Mouse (Mus musculus) midbrain, embryonic 11.5 days (tissue): ENCODE measurements around the gene Etnk2. TPM values are rescaled to one million over a fixed set of nuclear protein-coding genes. Genes with fewer than 3 reads are reported as not detected.

ENCODE experiments used
- ATAC-seq: fragments of 200-750 bp; cut with Nextera tagmentation; 2 replicates; pipeline ENCODE4 v1.8.0; 2017; ENCODE audit warnings: moderate TSS enrichment, moderate library complexity; ENCODE audit not compliant: low FRiP score
- DNase-seq: peaks from one replicate; pipeline ENCODE4 v3.0.0; 2015; ENCODE audit warnings: low spot score; ENCODE audit errors: missing footprints
- H3K27ac ChIP-seq: fragments of 300-500 bp; sonication (generic); 2 replicates; pipeline ENCODE4 v1.5.1; 2014; ENCODE audit warnings: low read depth, low read length
- H3K27me3 ChIP-seq: fragments of 300-500 bp; sonication (generic); 2 replicates; pipeline ENCODE4 v1.6.1; 2014; ENCODE audit warnings: mild to moderate bottlenecking, low read length, moderate library complexity, mixed read lengths; ENCODE audit not compliant: control insufficient read depth, insufficient read depth
- H3K36me3 ChIP-seq: fragments of 300-500 bp; sonication (generic); 2 replicates; pipeline ENCODE4 v1.6.1; 2014; ENCODE audit warnings: mild to moderate bottlenecking, low read length, moderate library complexity, mixed read lengths; ENCODE audit not compliant: control insufficient read depth, insufficient read depth
- H3K4me1 ChIP-seq: fragments of 300-500 bp; sonication (generic); 2 replicates; pipeline ENCODE4 v1.6.1; 2014; ENCODE audit warnings: low read length; ENCODE audit not compliant: control insufficient read depth, insufficient read depth
- H3K4me2 ChIP-seq: fragments of 300-500 bp; sonication (generic); 2 replicates; pipeline ENCODE4 v1.6.1; 2014; ENCODE audit warnings: mild to moderate bottlenecking, moderate library complexity
- H3K4me3 ChIP-seq: fragments of 300-500 bp; sonication (generic); 2 replicates; pipeline ENCODE4 v1.5.1; 2014; ENCODE audit warnings: low read depth, low read length
- H3K9ac ChIP-seq: fragments of 300-500 bp; sonication (generic); 2 replicates; pipeline ENCODE4 v1.6.1; 2014; ENCODE audit warnings: low read length
- H3K9me3 ChIP-seq: fragments of 300-500 bp; sonication (generic); 2 replicates; pipeline ENCODE4 v1.6.1; 2016; ENCODE audit warnings: low read length; ENCODE audit not compliant: control insufficient read depth
- WGBS: fragments of 180-500 bp; shearing (Covaris S2); extraction: QIAGEN DNeasy Blood & Tissue Kit; methylation state at CpG from one replicate; pipeline ENCODE4 v1.1.7; 2014; 5-methylcytosine and 5-hydroxymethylcytosine counted together
- polyA plus RNA-seq: library from polyadenylated mRNA; unstranded; fragments of >200 nt; fragmentation: Nextera tagmentation; extraction: Ambion mirVana; gene quantifications from 2 replicates; pipeline ENCODE4 v1.2.1, GENCODE M21; 2014

Etnk2 gene
- polyA plus RNA-seq, 1 experiment from 2014 or later: 2.5 TPM

- WGBS: 91% methylated on average over 4 of the region's 4 CpGs
- Histone ChIP-seq H3K9me3 (no peaks in the 10 kb centered on the region), H3K27ac (no peak overlapping the region), H3K4me3 (no peak overlapping the region), H3K36me3 (no peaks in the 10 kb centered on the region), H3K4me1 (peaks cover 24% of the 10 kb centered on the region), H3K27me3 (no peaks in the 10 kb centered on the region), H3K9ac (no peak overlapping the region), H3K4me2 (no peak overlapping the region)
- ATAC-seq (no peak), DNase-seq (no peak)
These were observed 40.6 kb downstream of the Etnk2 start for GRCm38 (mm10) chr1:133404005-133404404.

- Histone ChIP-seq H3K27ac (no peak overlapping the region), H3K4me3 (no peak overlapping the region), H3K36me3 (no peaks in the 10 kb centered on the region), H3K27me3 (no peaks in the 10 kb centered on the region), H3K4me1 (peaks cover 44% of the 10 kb centered on the region), H3K9ac (no peak overlapping the region), H3K9me3 (no peaks in the 10 kb centered on the region), H3K4me2 (no peak overlapping the region)
- ATAC-seq (no peak), DNase-seq (no peak)
- WGBS: 86% methylated on average over 7 of the region's 7 CpGs
These were observed 43.2 kb downstream of the Etnk2 start for GRCm38 (mm10) chr1:133406614-133407013.

- Histone ChIP-seq H3K4me2 (no peak overlapping the region), H3K27me3 (no peaks in the 10 kb centered on the region), H3K4me3 (no peak overlapping the region), H3K9ac (no peak overlapping the region), H3K36me3 (no peaks in the 10 kb centered on the region), H3K27ac (no peak overlapping the region), H3K4me1 (peaks cover 52% of the 10 kb centered on the region), H3K9me3 (no peaks in the 10 kb centered on the region)
- WGBS: 57% methylated on average over 6 of the region's 6 CpGs
- ATAC-seq (no peak), DNase-seq (no peak)
These were observed 44.1 kb downstream of the Etnk2 start for GRCm38 (mm10) chr1:133407436-133407835.

GRCm38 (mm10) chr1:133408321-133408720 lies 44.9 kb downstream of the Etnk2 start:
- no peak overlapping the region; the same call in 1 of the 2 replicates for H3K4me2 ChIP-seq
- H3K4me1 ChIP-seq: peaks cover 54% of the 10 kb centered on the region
- peak overlapping the region; percentile 44; the same call in 1 of the 2 replicates for H3K27ac ChIP-seq
- H3K9me3 ChIP-seq: no peaks in the 10 kb centered on the region
- H3K4me3 ChIP-seq: no peak overlapping the region
- no peaks in the 10 kb centered on the region for H3K27me3 ChIP-seq
- no peaks in the 10 kb centered on the region for H3K36me3 ChIP-seq
- no peak overlapping the region; the same call in 1 of the 2 replicates for H3K9ac ChIP-seq
- ATAC-seq (0 out of 2 replicates have a peak, but pooled peaks have one; percentile 28), DNase-seq (no peak)
- WGBS: 50% methylated on average over 9 of the region's 9 CpGs

GRCm38 (mm10) chr1:133408880-133409516 lies 45.6 kb downstream of the Etnk2 start:
- H3K4me3 ChIP-seq: no peak overlapping the region
- DNase-seq (peak; percentile 91), ATAC-seq (peak; percentile 57)
- no peaks in the 10 kb centered on the region for H3K36me3 ChIP-seq
- WGBS: 8% methylated on average over 6 of the region's 6 CpGs
- H3K27me3 ChIP-seq: no peaks in the 10 kb centered on the region
- peak overlapping the region; percentile 24; the same call in 1 of the 2 replicates for H3K4me2 ChIP-seq
- H3K27ac ChIP-seq: peak overlapping the region; percentile 44
- H3K4me1 ChIP-seq: peaks cover 54% of the 10 kb centered on the region
- H3K9ac ChIP-seq: peak overlapping the region; percentile 42
- no peaks in the 10 kb centered on the region for H3K9me3 ChIP-seq

- Histone ChIP-seq H3K9me3 (no peaks in the 10 kb centered on the region), H3K27me3 (no peaks in the 10 kb centered on the region), H3K4me1 (peaks cover 54% of the 10 kb centered on the region), H3K27ac (no peak overlapping the region), H3K9ac (peak overlapping the region; percentile 42; the same call in 1 of the 2 replicates), H3K4me2 (no peak overlapping the region), H3K4me3 (no peak overlapping the region), H3K36me3 (no peaks in the 10 kb centered on the region)
- no peak for ATAC-seq
- DNase-seq: peak; percentile 85
- 56% methylated on average over 9 of the region's 9 CpGs for WGBS
These were observed 46.4 kb downstream of the Etnk2 start for GRCm38 (mm10) chr1:133409786-133410185.

- Histone ChIP-seq H3K36me3 (no peaks in the 10 kb centered on the region), H3K4me1 (peaks cover 65% of the 10 kb centered on the region), H3K27ac (no peak overlapping the region), H3K27me3 (no peaks in the 10 kb centered on the region), H3K9me3 (no peaks in the 10 kb centered on the region), H3K4me3 (no peak overlapping the region), H3K4me2 (no peak overlapping the region), H3K9ac (no peak overlapping the region)
- no peak for DNase-seq
- 52% methylated on average over 8 of the region's 8 CpGs for WGBS
- ATAC-seq: no peak
These were observed 48.3 kb downstream of the Etnk2 start for GRCm38 (mm10) chr1:133411506-133412147.

- Histone ChIP-seq H3K4me1 (peaks cover 62% of the 10 kb centered on the region), H3K27ac (no peak overlapping the region), H3K36me3 (no peaks in the 10 kb centered on the region), H3K9me3 (no peaks in the 10 kb centered on the region), H3K4me3 (no peak overlapping the region), H3K27me3 (no peaks in the 10 kb centered on the region), H3K9ac (no peak overlapping the region), H3K4me2 (no peak overlapping the region)
- whole genome bisulfite sequencing: 74% methylated on average over 9 of the region's 9 CpGs
- ATAC-seq (no peak), DNase-seq (no peak)
These were observed 49.6 kb downstream of the Etnk2 start for GRCm38 (mm10) chr1:133412941-133413340.

- Histone ChIP-seq H3K4me1 (peaks cover 58% of the 10 kb centered on the region), H3K27ac (no peak overlapping the region), H3K36me3 (no peaks in the 10 kb centered on the region), H3K9me3 (no peaks in the 10 kb centered on the region), H3K4me3 (no peak overlapping the region), H3K4me2 (no peak overlapping the region), H3K27me3 (no peaks in the 10 kb centered on the region), H3K9ac (no peak overlapping the region)
- ATAC-seq: no peak
- WGBS: 62% methylated on average over 7 of the region's 7 CpGs
- no peak for DNase-seq
These were observed 51.7 kb downstream of the Etnk2 start for GRCm38 (mm10) chr1:133415086-133415485.
